Mouse (Mus musculus): ENCODE measurements around the gene Aloxe3.

- TF ChIP-seq CTCF (conservative IDR thresholded peaks at IDR 0.05; ENCODE audit: low read length) (no peak), NANOG (IDR thresholded peaks at IDR 0.05; ENCODE audit: borderline replicate concordance, low read length) (no peak)
Measured at GRCm38 (mm10) chr11:69089616-69090290, 35.9 kb upstream of the Aloxe3 start.
